Mouse (Mus musculus) kidney, postnatal 25 days (tissue): ENCODE results near the gene Lin37.

Experiments
- DNase-seq, 2 experiments: peaks; one replicate each; pipeline ENCODE4 v3.0.0; 2021; ENCODE audit warnings: mixed read lengths in 2 of 2

Gene Lin37

DNA sequence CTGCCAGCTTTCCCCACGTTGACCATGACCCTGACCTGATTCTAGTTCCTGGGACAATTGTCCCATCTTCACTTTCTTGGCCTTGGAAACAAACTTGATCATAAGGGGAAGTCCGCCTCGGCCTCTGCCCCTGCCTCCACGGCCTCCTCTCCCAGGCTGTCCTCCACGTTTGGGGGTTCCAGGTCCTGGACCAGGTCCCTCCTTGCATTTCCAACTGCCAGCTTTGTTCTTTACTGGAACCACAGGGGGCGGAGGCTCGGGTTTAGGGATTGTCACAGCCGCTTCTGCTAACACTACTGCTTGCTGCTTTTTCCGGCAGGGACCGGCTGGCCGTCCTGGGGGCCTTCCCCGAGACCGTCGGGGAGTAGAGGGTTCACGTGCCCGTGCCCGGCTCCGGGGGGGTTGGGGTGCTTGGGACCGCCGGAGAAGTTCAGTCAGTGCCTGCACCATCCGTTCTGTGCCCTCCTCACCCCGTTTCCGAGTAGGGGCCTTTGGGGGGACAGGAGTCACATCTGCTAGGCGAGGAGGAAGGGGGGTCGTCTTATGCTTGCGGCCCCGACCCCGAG lies 26.9 kb upstream of the Lin37 start:
- no peak for DNase-seq

DNA sequence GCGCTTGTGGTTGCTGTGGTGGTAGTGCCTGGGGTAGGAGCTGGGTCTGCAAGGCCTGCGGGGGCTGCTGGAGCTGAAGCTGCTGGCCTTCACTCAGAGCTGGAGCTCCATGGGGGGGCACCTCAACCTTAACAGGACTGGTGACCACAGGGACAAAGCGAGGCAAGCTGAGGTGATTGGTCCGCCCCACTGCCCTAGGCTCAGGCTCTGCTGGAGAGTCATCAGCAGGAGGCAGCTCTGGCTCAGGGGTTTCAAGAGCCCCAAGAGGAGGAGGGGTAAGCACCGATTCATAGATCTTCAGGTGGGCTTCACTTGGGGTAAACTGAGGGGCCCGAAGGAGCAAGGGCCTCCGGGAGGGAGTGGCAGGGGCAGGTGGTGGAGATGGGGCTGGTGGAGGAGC lies 25.5 kb upstream of the Lin37 start:
- DNase-seq, result peak in 1 of 2 experiments; percentile 35

GRCm38 (mm10) chr7:30584339-30584738 lies 24.7 kb upstream of the Lin37 start:
- no peak for DNase-seq

GRCm38 (mm10) chr7:30581547-30581946 lies 21.9 kb upstream of the Lin37 start:
- DNase-seq, result peak in 1 of 2 experiments; percentile 49

- DNase-seq, result no peak
Measured at GRCm38 (mm10) chr7:30579950-30580349, 20.3 kb upstream of the Lin37 start.

DNA sequence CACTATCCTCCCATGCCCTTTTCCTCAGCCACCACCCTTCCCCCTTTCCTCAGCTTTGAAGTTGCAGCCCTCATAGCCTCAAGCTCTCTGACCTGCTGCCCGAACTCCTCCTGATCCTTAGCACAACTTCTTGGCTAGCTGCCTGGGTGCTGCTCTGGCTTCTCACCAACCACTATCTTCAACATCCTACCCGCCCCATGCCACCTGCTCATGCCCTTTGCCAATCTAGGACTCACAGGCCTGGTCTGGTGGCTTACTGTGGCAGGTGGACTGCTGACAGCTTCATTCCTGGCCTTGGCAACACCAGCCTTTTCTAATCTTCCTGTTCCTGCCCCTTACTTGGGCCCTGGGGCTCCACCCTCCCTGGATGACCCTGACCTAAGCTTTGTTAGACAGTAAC lies 13.3 kb upstream of the Lin37 start:
- DNase-seq, result peak; percentile 83 to 90

DNA sequence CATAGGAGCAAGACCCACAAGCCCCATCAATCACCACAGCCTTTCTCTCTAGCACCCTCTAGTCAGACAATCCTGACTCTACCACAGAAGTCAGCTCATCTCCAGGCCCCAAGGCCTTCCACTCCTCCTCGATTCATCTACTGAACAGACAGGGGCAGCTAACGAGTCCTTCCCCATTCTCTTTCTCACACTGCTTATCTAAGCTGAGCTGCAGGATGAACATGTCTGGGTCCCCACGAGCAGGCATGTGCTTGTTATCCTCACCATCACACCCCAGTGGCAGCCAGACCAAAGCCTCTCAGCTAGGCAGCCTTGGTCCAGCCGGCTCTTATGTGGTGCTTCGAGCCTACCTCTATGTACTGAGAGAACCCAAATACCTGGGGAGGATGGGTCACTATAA lies 12.8 kb upstream of the Lin37 start:
- DNase-seq, result peak in 1 of 2 experiments; percentile 26

DNA sequence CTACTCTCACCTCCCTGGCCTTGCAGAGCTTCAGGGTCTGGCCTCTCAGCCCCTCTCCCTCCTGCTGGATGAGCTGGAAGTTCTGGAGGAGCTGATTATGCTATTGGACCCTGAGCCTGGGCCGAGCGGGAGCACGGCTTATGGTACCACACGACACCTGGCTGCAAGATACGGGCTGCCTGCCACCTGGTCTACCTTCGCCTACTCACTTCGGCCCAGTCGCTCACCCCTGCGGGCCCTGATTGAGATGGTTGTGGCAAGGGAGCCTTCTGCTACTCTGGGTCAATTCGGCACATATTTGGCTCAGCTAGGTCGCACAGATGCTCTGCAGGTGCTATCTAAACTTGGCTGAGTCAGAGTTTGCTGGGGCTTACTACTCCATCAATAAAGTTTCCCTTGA lies 7.9 kb upstream of the Lin37 start:
- DNase-seq, result no peak

- DNase-seq, result no peak
Measured at GRCm38 (mm10) chr7:30566033-30566432, 6.4 kb upstream of the Lin37 start.

DNA sequence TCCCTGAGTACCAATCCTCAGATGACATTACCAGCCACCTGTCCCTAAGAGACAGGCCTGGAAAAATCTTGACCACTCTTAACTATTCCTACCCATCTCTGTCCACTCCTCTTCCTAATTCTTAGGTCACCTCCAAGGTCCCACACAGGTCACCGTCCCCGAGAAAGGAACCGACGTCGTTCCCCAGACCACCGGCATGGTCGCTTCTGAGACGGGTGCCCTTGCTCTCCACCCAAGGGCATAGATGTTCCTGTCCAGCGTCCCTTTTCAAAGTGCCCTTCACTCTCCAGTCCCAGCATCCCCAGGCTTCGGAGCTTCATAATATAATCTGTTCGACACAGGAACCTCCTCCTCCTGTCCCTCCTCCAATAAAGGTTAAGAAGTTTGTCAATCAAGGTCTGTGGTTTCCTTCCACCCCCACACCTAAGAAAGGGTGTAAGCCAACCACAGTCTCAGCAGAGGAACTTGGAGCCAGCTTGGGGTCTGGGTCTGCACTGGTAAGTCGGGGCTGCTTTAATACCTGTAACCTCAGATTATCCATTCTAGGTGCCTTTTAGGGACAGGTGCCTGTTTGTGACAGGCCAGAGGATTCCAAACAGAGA lies 5.4 kb upstream of the Lin37 start, which contains the start of gene Igflr1:
Igflr1 (plus strand) TSS at position 458 of the 602 bp plus-strand sequence.
- no peak for DNase-seq

DNA sequence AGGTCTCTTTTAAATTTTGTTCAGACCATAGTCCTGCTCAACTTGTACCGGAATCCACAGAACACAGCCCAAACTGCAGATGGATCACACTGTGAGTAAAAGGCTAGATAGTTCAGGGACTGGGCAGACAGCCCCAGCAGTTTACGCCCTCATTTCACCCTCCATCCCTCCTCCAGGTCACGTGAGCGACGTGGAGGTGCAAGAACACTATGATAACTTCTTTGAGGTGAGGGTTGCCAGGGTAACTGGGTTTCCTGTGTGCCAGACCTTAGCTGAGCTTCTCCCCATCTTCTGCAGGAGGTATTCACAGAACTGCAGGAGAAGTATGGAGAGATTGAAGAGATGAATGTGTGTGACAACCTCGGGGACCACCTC lies 4.3 kb upstream of the Lin37 start:
- DNase-seq, result no peak

DNA sequence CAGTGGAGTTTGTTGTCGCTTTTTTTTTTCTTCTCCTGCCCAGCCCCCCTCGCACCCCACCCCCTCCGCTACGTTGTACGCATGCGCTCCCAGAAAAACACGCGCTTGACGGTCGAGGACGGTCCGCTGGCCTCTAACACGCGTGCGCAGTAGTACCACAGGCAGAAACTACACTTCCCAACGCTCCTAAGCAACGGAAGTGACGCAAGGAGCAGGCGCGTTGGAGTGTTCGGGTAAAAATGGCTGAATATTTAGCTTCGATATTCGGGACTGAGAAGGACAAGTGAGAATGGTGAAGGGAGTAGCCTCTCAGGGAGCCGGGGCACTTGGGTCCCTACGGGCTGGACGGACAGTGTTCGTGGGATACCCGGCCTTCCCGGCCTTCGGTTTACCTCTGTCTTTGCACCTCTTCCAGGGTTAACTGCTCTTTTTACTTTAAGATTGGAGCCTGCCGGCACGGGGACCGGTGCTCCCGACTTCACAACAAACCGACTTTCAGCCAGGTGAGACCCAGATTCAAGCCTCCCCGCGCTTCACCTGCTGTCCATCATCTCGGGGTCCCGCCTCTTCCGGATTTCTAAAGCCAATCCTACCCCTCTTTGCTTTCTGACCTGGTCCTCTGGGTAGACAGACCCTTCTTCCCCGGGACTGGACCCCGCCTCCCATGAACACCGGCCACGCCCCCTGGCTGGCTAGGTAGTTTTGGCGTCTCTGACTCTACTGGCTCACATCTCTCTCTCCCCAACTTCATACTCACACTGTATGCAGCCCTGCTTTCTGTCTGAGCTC lies 3.7 kb upstream of the Lin37 start, which contains the start of the genes U2af1l4, Gm49396 and Psenen:
U2af1l4 (plus strand) TSS at position 185 of the 789 bp plus-strand sequence.
Gm49396 (plus strand) TSS at position 228 of the 789 bp plus-strand sequence.
Psenen (minus strand) TSS at position 511 of the 789 bp plus-strand sequence.
- peak; percentile 98 to 99 for DNase-seq

DNA sequence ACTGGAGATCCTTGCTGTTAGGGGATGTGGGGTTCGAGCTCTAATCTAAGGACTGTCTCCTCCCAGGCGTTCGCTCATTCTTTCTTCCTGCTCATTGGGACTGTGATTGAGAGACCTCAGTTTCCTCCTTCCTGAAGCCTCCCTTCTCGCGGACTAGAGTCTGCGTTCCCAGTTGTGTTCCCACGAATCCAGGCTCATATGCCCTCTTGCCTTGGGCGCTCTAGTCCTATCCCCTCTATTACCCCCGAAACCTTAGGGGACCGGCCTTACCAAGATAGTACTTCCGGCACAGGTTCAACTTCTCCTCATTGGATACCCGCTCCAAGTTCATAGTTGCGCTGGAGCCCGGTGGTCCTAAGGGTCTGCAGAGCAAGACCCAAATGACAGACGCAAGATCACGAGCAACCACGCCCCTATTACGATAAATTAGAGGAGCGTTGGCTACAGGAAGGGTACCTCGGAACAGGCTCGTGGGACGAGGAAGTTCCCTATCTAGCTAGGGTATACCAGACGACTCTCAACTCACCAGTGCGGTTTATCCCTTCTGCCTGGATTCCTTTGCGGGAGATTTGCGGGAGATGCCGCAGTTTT lies 3.0 kb upstream of the Lin37 start:
- DNase-seq, result peak in 1 of 2 experiments; percentile 27

GRCm38 (mm10) chr7:30560296-30560695 lies 658 bp upstream of the Lin37 start:
- DNase-seq, result no peak

- no peak for DNase-seq
Measured at GRCm38 (mm10) chr7:30558656-30559442, 789 bp downstream of the Lin37 start.

- no peak for DNase-seq
Measured at GRCm38 (mm10) chr7:30557901-30558514, 1.6 kb downstream of the Lin37 start.

DNA sequence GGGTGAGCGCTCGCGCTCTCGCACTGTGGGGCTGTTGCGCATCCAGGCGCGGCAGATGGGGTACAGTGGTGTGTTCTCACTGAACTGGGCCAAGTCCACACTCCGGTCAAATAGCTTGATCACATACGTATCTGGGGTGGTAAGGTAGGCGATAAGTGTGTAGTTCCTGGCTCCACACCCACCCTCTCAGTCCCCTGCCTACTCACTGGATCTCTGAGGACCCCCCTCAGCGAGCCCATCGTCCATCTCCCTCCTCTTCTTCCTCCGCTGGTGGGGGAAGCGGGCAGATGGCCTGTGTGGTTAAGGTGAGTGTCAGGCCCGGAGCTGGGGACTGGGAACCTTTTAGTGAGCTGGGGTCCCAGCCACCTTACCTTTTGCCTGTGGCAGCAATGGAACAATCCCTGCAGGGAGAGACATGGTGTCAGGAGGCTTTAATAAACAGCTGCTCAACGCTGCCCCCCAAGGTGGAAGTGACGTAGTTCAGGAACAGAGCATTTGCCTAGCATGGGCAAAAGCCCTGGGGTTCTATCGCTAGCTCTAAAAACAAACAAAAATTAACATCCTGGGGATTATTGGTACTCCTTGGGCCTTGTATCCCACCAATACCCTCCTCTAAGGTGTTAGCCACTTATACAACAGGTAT lies 2.6 kb downstream of the Lin37 start:
- no peak for DNase-seq

GRCm38 (mm10) chr7:30553810-30554584 lies 5.6 kb downstream of the Lin37 start:
- no peak for DNase-seq

DNA sequence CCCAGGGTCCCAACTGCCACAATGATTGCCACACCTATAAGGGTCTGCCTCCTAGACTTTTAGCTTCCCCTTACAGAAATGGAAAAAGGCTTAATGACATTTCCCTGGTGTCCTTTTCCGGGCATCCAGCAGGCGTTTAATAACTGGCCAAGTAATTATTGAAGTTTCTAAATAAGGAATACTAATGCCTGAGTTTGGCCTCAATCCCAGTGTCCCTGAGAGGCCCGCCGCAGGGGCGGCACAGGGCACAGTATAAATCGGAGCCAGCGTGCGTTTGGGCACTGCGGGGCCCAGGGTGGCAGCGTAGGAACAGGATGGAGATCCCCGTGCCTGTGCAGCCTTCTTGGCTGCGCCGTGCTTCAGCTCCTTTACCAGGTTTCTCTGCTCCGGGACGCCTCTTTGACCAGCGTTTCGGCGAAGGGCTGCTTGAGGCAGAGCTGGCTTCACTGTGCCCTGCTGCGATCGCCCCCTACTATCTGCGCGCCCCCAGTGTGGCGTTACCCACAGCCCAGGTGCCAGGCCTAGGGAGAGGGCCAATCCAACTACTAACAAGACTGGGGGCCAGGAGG lies 6.5 kb downstream of the Lin37 start:
- peak; percentile 38 to 75 for DNase-seq
